Mouse (Mus musculus) kidney, postnatal 0 days (tissue): ENCODE data around the gene Rsf1. TPM values are rescaled to one million over a fixed set of nuclear protein-coding genes. Genes with fewer than 3 reads are reported as not detected.

Experiments
- ATAC-seq: fragments of 200-750 bp; cut with Nextera tagmentation; replicated peaks from 2 replicates; pipeline ENCODE4 v1.8.0; 2017; ENCODE audit warnings: low read depth, moderate number of reproducible peaks, moderate TSS enrichment, moderate library complexity; ENCODE audit not compliant: low FRiP score
- DNase-seq: peaks from one replicate; pipeline ENCODE4 v3.0.0-alpha.2; 2016; ENCODE audit warnings: low spot score
- H3K27ac ChIP-seq: fragments of 300-500 bp; sonication (generic); 2 replicates; pipeline ENCODE4 v1.5.1; 2014; ENCODE audit warnings: mild to moderate bottlenecking
- H3K27me3 ChIP-seq: fragments of 300-500 bp; sonication (generic); 2 replicates; pipeline ENCODE4 v1.6.1; 2014; ENCODE audit warnings: low read length, mixed read lengths; ENCODE audit not compliant: insufficient read depth
- H3K36me3 ChIP-seq: fragments of 300-500 bp; sonication (generic); 2 replicates; pipeline ENCODE4 v1.6.1; 2014; ENCODE audit warnings: low read length, mixed read lengths; ENCODE audit not compliant: insufficient read depth
- H3K4me1 ChIP-seq: fragments of 300-500 bp; sonication (generic); replicated peaks from 2 replicates; pipeline ENCODE4 v1.6.1; 2014; ENCODE audit warnings: antibody characterized with exemption, low read length, mixed read lengths; ENCODE audit not compliant: insufficient read depth
- H3K4me2 ChIP-seq: fragments of 300-500 bp; sonication (generic); 2 replicates; pipeline ENCODE4 v1.6.1; 2014; ENCODE audit warnings: mild to moderate bottlenecking, low read length, moderate library complexity, mixed read lengths
- H3K4me3 ChIP-seq: fragments of 300-500 bp; sonication (generic); replicated peaks from 2 replicates; pipeline ENCODE4 v1.5.1; 2014; ENCODE audit warnings: low read depth, low read length
- H3K9ac ChIP-seq: fragments of 300-500 bp; sonication (generic); 2 replicates; pipeline ENCODE4 v1.6.1; 2014; ENCODE audit warnings: low read depth, low read length
- H3K9me3 ChIP-seq: fragments of 300-500 bp; sonication (generic); replicated peaks from 2 replicates; pipeline ENCODE4 v1.6.1; 2016; ENCODE audit warnings: low read length, inconsistent platforms, mixed read lengths
- CTCF ChIP-seq: IDR thresholded peaks from 2 replicates; pipeline ENCODE4 v1.5.1; 2016; ENCODE audit warnings: antibody characterized with exemption, low read depth, mild to moderate bottlenecking, moderate library complexity
- WGBS: fragments of 180-500 bp; shearing (Covaris S2); extraction: QIAGEN DNeasy Blood & Tissue Kit; methylation state at CpG from one replicate; pipeline ENCODE4 v1.1.7; 2014; 5-methylcytosine and 5-hydroxymethylcytosine counted together
- polyA plus RNA-seq: library from polyadenylated mRNA; unstranded; fragments of >200 nt; fragmentation: Nextera tagmentation; extraction: Ambion mirVana; gene quantifications from 2 replicates; pipeline ENCODE4 v1.2.1, GENCODE M21; 2015

The Rsf1 gene
- polyA plus RNA-seq, 1 experiment from 2014 or later = 22.0 TPM

GRCm38 (mm10) chr7:97717326-97717725, 137.6 kb downstream of the Rsf1 start:
- Histone ChIP-seq H3K4me2 (no peak overlapping the region), H3K9ac (no peak overlapping the region), H3K36me3 (peaks cover 37% of the 10 kb centered on the region), H3K27ac (no peak overlapping the region), H3K9me3 (no peaks in the 10 kb centered on the region), H3K4me3 (no peak overlapping the region), H3K27me3 (no peaks in the 10 kb centered on the region), H3K4me1 (no peaks in the 10 kb centered on the region)
- no peak for TF ChIP-seq CTCF
- DNase-seq = no peak
- 95% methylated on average over 1 of the region's 1 CpGs for WGBS
- no peak for ATAC-seq

GRCm38 (mm10) chr7:97719078-97719477, 139.4 kb downstream of the Rsf1 start:
- Histone ChIP-seq H3K9me3 (no peaks in the 10 kb centered on the region), H3K4me3 (no peak overlapping the region), H3K9ac (no peak overlapping the region), H3K27me3 (no peaks in the 10 kb centered on the region), H3K4me1 (no peaks in the 10 kb centered on the region), H3K27ac (no peak overlapping the region), H3K36me3 (peaks cover 28% of the 10 kb centered on the region), H3K4me2 (no peak overlapping the region)
- no peak for DNase-seq
- no peak for TF ChIP-seq CTCF
- WGBS = 79% methylated on average over 5 of the region's 5 CpGs
- no peak for ATAC-seq

- no peaks in the 10 kb centered on the region for H3K9me3 ChIP-seq
- DNase-seq (no peak), ATAC-seq (no peak)
- no peak overlapping the region for H3K9ac ChIP-seq
- H3K4me1 ChIP-seq = no peaks in the 10 kb centered on the region
- H3K27ac ChIP-seq = no peak overlapping the region
- peaks cover 18% of the 10 kb centered on the region for H3K36me3 ChIP-seq
- TF ChIP-seq CTCF = no peak
- H3K27me3 ChIP-seq = no peaks in the 10 kb centered on the region
- no peak overlapping the region for H3K4me3 ChIP-seq
- H3K4me2 ChIP-seq = no peak overlapping the region
- WGBS = 88% methylated on average over 5 of the region's 5 CpGs
Observed at GRCm38 (mm10) chr7:97720109-97720508, 140.4 kb downstream of the Rsf1 start.

GRCm38 (mm10) chr7:97722278-97722918, 142.7 kb downstream of the Rsf1 start:
- ATAC-seq = no peak
- no peak for DNase-seq
- peaks cover 15% of the 10 kb centered on the region; the same call in 1 of the 2 replicates for H3K36me3 ChIP-seq

GRCm38 (mm10) chr7:97723646-97724538, 144.2 kb downstream of the Rsf1 start:
- DNase-seq = no peak
- Histone ChIP-seq H3K27ac (no peak overlapping the region), H3K9ac (no peak overlapping the region), H3K4me1 (no peaks in the 10 kb centered on the region), H3K9me3 (no peaks in the 10 kb centered on the region), H3K27me3 (no peaks in the 10 kb centered on the region), H3K4me3 (no peak overlapping the region), H3K36me3 (peaks cover 11% of the 10 kb centered on the region; the same call in 1 of the 2 replicates), H3K4me2 (no peak overlapping the region)
- ATAC-seq = no peak
- no peak for TF ChIP-seq CTCF
- WGBS = 83% methylated on average over 11 of the region's 11 CpGs

More at GRCm38 (mm10) chr7:97722278-97722918, 142.7 kb downstream of the Rsf1 start:
- Histone ChIP-seq H3K27me3 (no peaks in the 10 kb centered on the region), H3K4me3 (no peak overlapping the region), H3K27ac (no peak overlapping the region), H3K9me3 (no peaks in the 10 kb centered on the region), H3K9ac (no peak overlapping the region), H3K4me2 (no peak overlapping the region), H3K4me1 (no peaks in the 10 kb centered on the region)
- WGBS = 93% methylated on average over 7 of the region's 7 CpGs
- no peak for TF ChIP-seq CTCF

- no peak for TF ChIP-seq CTCF
- H3K9me3 ChIP-seq = no peaks in the 10 kb centered on the region
- ATAC-seq (no peak), DNase-seq (no peak)
- H3K4me3 ChIP-seq = no peak overlapping the region
- no peak overlapping the region for H3K27ac ChIP-seq
- H3K9ac ChIP-seq = no peak overlapping the region
- no peak overlapping the region for H3K4me2 ChIP-seq
- peaks cover 8% of the 10 kb centered on the region; the same call in 1 of the 2 replicates for H3K36me3 ChIP-seq
- 96% methylated on average over 6 of the region's 6 CpGs for WGBS
- H3K4me1 ChIP-seq = no peaks in the 10 kb centered on the region
- no peaks in the 10 kb centered on the region for H3K27me3 ChIP-seq
Observed at GRCm38 (mm10) chr7:97725401-97725800, 145.7 kb downstream of the Rsf1 start.
